In genomic region chr4:35165275-35165674, GRCm38 (mm10) we compare ENCODE assay signal across 29 mouse cellular contexts. TPM values are rescaled to one million over a fixed set of nuclear protein-coding genes. Genes with fewer than 3 reads are reported as not detected.
DNase-seq lines count a peak whose midpoint lies in the region; ATAC-seq and TF ChIP-seq lines count a peak whose summit lies in the region.
"Had no signal": no experiment of that assay in that cellular context is flagged by ENCODE, and none has a peak within 500 bp of the region (broad histone marks: within the 10 kb centered on the region; RNA-seq: fewer than 3 reads in every experiment).

No protein-coding gene starts in this region.

- no peak overlapping the region for H3K4me3 ChIP-seq in heart, embryonic 10.5 days
- H3K4me3 ChIP-seq in lung, postnatal 0 days (ENCODE audit: low read depth, low read length): no peak overlapping the region
- H3K4me3 ChIP-seq in stomach, embryonic 16.5 days (replicated peaks; ENCODE audit: low read length): no peak overlapping the region
- no peak overlapping the region for H3K4me3 ChIP-seq in forebrain, embryonic 13.5 days
- H3K4me3 ChIP-seq: embryonic facial prominence, embryonic 13.5 days; erythroblast, embryonic 14.5 days; forebrain, embryonic 15.5 days; heart, embryonic 13.5 days; hindbrain, embryonic 12.5 days; layer of hippocampus, adult 2 months; limb, embryonic 10.5 days; lung, embryonic 15.5 days; midbrain, embryonic 12.5 days; neural tube, embryonic 12.5 days had no signal

- no peaks in the 10 kb centered on the region for H3K9me3 ChIP-seq in heart, embryonic 10.5 days
- no peaks in the 10 kb centered on the region for H3K9me3 ChIP-seq in lung, postnatal 0 days (ENCODE audit: low read length)
- H3K9me3 ChIP-seq in stomach, embryonic 16.5 days (replicated peaks; ENCODE audit: control insufficient read depth, low read length): no peaks in the 10 kb centered on the region
- H3K9me3 ChIP-seq in forebrain, embryonic 13.5 days (replicated peaks): no peaks in the 10 kb centered on the region
- H3K9me3 ChIP-seq: embryonic facial prominence, embryonic 13.5 days; forebrain, embryonic 15.5 days; heart, embryonic 13.5 days; hindbrain, embryonic 12.5 days; limb, embryonic 10.5 days; lung, embryonic 15.5 days; midbrain, embryonic 12.5 days; neural tube, embryonic 12.5 days had no signal

- no peak for TF ChIP-seq CTCF in lung, postnatal 0 days (IDR thresholded peaks at IDR 0.05)

- H3K9ac ChIP-seq in lung, postnatal 0 days (replicated peaks; ENCODE audit: low read depth): no peak overlapping the region
- no peak overlapping the region for H3K9ac ChIP-seq in stomach, embryonic 16.5 days (ENCODE audit: low read length)
- H3K9ac ChIP-seq in forebrain, embryonic 13.5 days: no peak overlapping the region
- H3K9ac ChIP-seq: embryonic facial prominence, embryonic 13.5 days; forebrain, embryonic 15.5 days; heart, embryonic 13.5 days; hindbrain, embryonic 12.5 days; lung, embryonic 15.5 days; midbrain, embryonic 12.5 days; neural tube, embryonic 12.5 days had no signal

- ATAC-seq in lung, postnatal 0 days: peak; percentile 90
- no peak for ATAC-seq in stomach, embryonic 16.5 days (ENCODE audit: insufficient read depth, low FRiP score)
- ATAC-seq in forebrain, embryonic 13.5 days: no peak
- ATAC-seq: forebrain, embryonic 15.5 days had no signal

- no peaks in the 10 kb centered on the region for H3K36me3 ChIP-seq in heart, embryonic 10.5 days
- H3K36me3 ChIP-seq in lung, postnatal 0 days (ENCODE audit: insufficient read depth, low read length): no peaks in the 10 kb centered on the region
- no peaks in the 10 kb centered on the region for H3K36me3 ChIP-seq in stomach, embryonic 16.5 days (ENCODE audit: control insufficient read depth, insufficient read depth, low read length)
- no peaks in the 10 kb centered on the region for H3K36me3 ChIP-seq in forebrain, embryonic 13.5 days (ENCODE audit: poor library complexity, severe bottlenecking)
- H3K36me3 ChIP-seq: embryonic facial prominence, embryonic 13.5 days; forebrain, embryonic 15.5 days; heart, embryonic 13.5 days; hindbrain, embryonic 12.5 days; limb, embryonic 10.5 days; lung, embryonic 15.5 days; midbrain, embryonic 12.5 days; neural tube, embryonic 12.5 days had no signal

- no peaks in the 10 kb centered on the region for H3K4me1 ChIP-seq in heart, embryonic 10.5 days
- peaks cover 8% of the 10 kb centered on the region; the same call in 1 of the 2 replicates for H3K4me1 ChIP-seq in lung, postnatal 0 days (ENCODE audit: insufficient read depth, low read depth, low read length)
- 0 out of 2 replicates have a peak, but pooled peaks cover 5% of the 10 kb centered on the region for H3K4me1 ChIP-seq in stomach, embryonic 16.5 days (ENCODE audit: control insufficient read depth, insufficient read depth, low read length)
- H3K4me1 ChIP-seq in forebrain, embryonic 13.5 days: peaks cover 8% of the 10 kb centered on the region
- H3K4me1 ChIP-seq: heart, embryonic 13.5 days; hindbrain, embryonic 12.5 days; neural tube, embryonic 12.5 days had no signal

- no peak overlapping the region for H3K4me2 ChIP-seq in lung, postnatal 0 days (replicated peaks; ENCODE audit: low read depth, low read length)
- no peak overlapping the region for H3K4me2 ChIP-seq in stomach, embryonic 16.5 days (ENCODE audit: low read depth, low read length)
- no peak overlapping the region for H3K4me2 ChIP-seq in forebrain, embryonic 13.5 days
- H3K4me2 ChIP-seq: embryonic facial prominence, embryonic 13.5 days; forebrain, embryonic 15.5 days; heart, embryonic 13.5 days; hindbrain, embryonic 12.5 days; liver, embryonic 11.5 days; lung, embryonic 15.5 days; midbrain, embryonic 12.5 days; neural tube, embryonic 12.5 days had no signal

- 81% methylated on average over 2 of the region's 2 CpGs for WGBS in heart, embryonic 10.5 days
- WGBS in lung, postnatal 0 days: 45% methylated on average over 2 of the region's 2 CpGs
- WGBS in large intestine, adult 2 months: 35% methylated on average over 2 of the region's 2 CpGs
- WGBS in stomach, embryonic 16.5 days: 74% methylated on average over 2 of the region's 2 CpGs
- WGBS in forebrain, embryonic 13.5 days: 87% methylated on average over 2 of the region's 2 CpGs

- H3K27me3 ChIP-seq in heart, embryonic 10.5 days (ENCODE audit: insufficient read depth, poor library complexity, severe bottlenecking): no peaks in the 10 kb centered on the region
- no peaks in the 10 kb centered on the region for H3K27me3 ChIP-seq in lung, postnatal 0 days (replicated peaks; ENCODE audit: insufficient read depth, low read length)
- H3K27me3 ChIP-seq in stomach, embryonic 16.5 days (ENCODE audit: control insufficient read depth, insufficient read depth, low read length): no peaks in the 10 kb centered on the region
- no peaks in the 10 kb centered on the region for H3K27me3 ChIP-seq in forebrain, embryonic 13.5 days
- H3K27me3 ChIP-seq: embryonic facial prominence, embryonic 13.5 days; forebrain, embryonic 15.5 days; heart, embryonic 13.5 days; hindbrain, embryonic 12.5 days; lung, embryonic 15.5 days; midbrain, embryonic 12.5 days; neural tube, embryonic 12.5 days had no signal

- TF ChIP-seq EP300 in lung, postnatal 0 days (IDR thresholded peaks at IDR 0.05): peak; percentile 88

- DNase-seq in heart, adult 11 months: peak; percentile 90
- DNase-seq in heart, embryonic 10.5 days (ENCODE audit: low spot score): no peak
- DNase-seq in lung, postnatal 0 days (ENCODE audit: low spot score): peak; percentile 92
- DNase-seq in lung, postnatal 4 days: no peak
- peak; percentile 39 for DNase-seq in large intestine, adult 2 months (ENCODE audit: low read depth, low spot score)
- DNase-seq in c-Kit-positive CD71-positive TER-119-positive erythroid progenitor cells, embryonic 14.5 days (ENCODE audit: low spot score): no peak
- DNase-seq: adrenal gland, postnatal 25 days; cerebellum, adult 18-20 months; cerebellum, postnatal 14 days; embryo, embryonic 11 days; gastrocnemius, postnatal 10 days; heart, postnatal 14 days; kidney, postnatal 10 days; right cerebral cortex, postnatal 14 days; thymus, postnatal 14 days had no signal

- H3K27ac ChIP-seq in heart, embryonic 10.5 days: no peak overlapping the region
- peak overlapping the region; percentile 70 for H3K27ac ChIP-seq in lung, postnatal 0 days (ENCODE audit: low read length)
- peak overlapping the region; percentile 39; the same call in 1 of the 2 replicates for H3K27ac ChIP-seq in stomach, embryonic 16.5 days (ENCODE audit: low read length)
- H3K27ac ChIP-seq in forebrain, embryonic 13.5 days: no peak overlapping the region
- H3K27ac ChIP-seq: embryonic facial prominence, embryonic 13.5 days; forebrain, embryonic 15.5 days; heart, embryonic 13.5 days; hindbrain, embryonic 12.5 days; layer of hippocampus, adult 2 months; limb, embryonic 10.5 days; lung, embryonic 15.5 days; midbrain, embryonic 12.5 days; neural tube, embryonic 12.5 days had no signal

RNA-seq across cellular contexts. Expression of gene Mob3b, which starts 8.0 kb away (rescaled TPM):
- polyA plus RNA-seq in heart, embryonic 10.5 days (2016; fragmentation: Nextera tagmentation; extraction: Ambion mirVana): 4.8 and 7.2 TPM in 2 replicates
- polyA plus RNA-seq in lung, postnatal 0 days (2015; fragmentation: Nextera tagmentation; extraction: Ambion mirVana): 14.7 and 14.8 TPM in 2 replicates
- 6.7 and 18.2 TPM in 2 replicates for polyA plus RNA-seq in large intestine, adult 2 months (2012; rRNA removed)
- polyA plus RNA-seq in stomach, embryonic 16.5 days (2015; fragmentation: Nextera tagmentation; extraction: Ambion mirVana): 24.3 and 26.8 TPM in 2 replicates
- 12.4 and 12.6 TPM in 2 replicates for polyA plus RNA-seq in forebrain, embryonic 13.5 days (2015; fragmentation: Nextera tagmentation; extraction: Ambion mirVana)
- polyA plus RNA-seq: erythroblast, embryonic 14.5 days had no signal

RNA-seq across cellular contexts. Expression of gene Ifnk, which starts 13.4 kb away (rescaled TPM):
- 0.25 and 0.28 TPM in 2 replicates for polyA plus RNA-seq in heart, embryonic 10.5 days (2016; fragmentation: Nextera tagmentation; extraction: Ambion mirVana)
- 0.16 and 0.18 TPM in 2 replicates for polyA plus RNA-seq in lung, postnatal 0 days (2015; fragmentation: Nextera tagmentation; extraction: Ambion mirVana)
- polyA plus RNA-seq in large intestine, adult 2 months (2012; rRNA removed): not detected in 2 replicates
- 0.30 and 0.34 TPM in 2 replicates for polyA plus RNA-seq in stomach, embryonic 16.5 days (2015; fragmentation: Nextera tagmentation; extraction: Ambion mirVana)
- 0.30 TPM in 1 of 2 replicates, not detected in the other for polyA plus RNA-seq in forebrain, embryonic 13.5 days (2015; fragmentation: Nextera tagmentation; extraction: Ambion mirVana)
- polyA plus RNA-seq: erythroblast, embryonic 14.5 days; heart, embryonic 13.5 days; hindbrain, embryonic 12.5 days; liver, embryonic 11.5 days; neural tube, embryonic 12.5 days; testis, adult 2 months had no signal

Comparison
In these comparisons a context has a peak if more than half of its experiments do, and no peak if none do; other contexts are left out.
1. DNase-seq: peak in heart, adult 11 months (single experiment), lung, postnatal 0 days (single experiment) and large intestine, adult 2 months (single experiment); none in heart, embryonic 10.5 days (single experiment), lung, postnatal 4 days (0 of 2) and c-Kit-positive CD71-positive TER-119-positive erythroid progenitor cells, embryonic 14.5 days (single experiment).
2. H3K27ac ChIP-seq: peak in lung, postnatal 0 days (single experiment) and stomach, embryonic 16.5 days (single experiment); none in heart, embryonic 10.5 days (single experiment) and forebrain, embryonic 13.5 days (single experiment).